Mouse (Mus musculus) urinary bladder, postnatal 10 days (tissue): ENCODE measurements around the gene Riok2.
A peak's percentile ranks its signal among the peaks of the same experiment; 100 is the strongest.
"Not testable (repeated sequence)": the region's sequence is repeated elsewhere in the genome, so short reads cannot be mapped to it uniquely, and the experiment has no call there.

Experiments used
- DNase-seq: peaks from one replicate; pipeline ENCODE4 v3.0.0; 2022; ENCODE audit warnings: low spot score

The Riok2 gene

GRCm38 (mm10) chr17:17373918-17374910 is at the start of gene Riok2:
TSS of gene Riok2 (plus strand) at chr17:17374309.
- peak; percentile 69 for DNase-seq

DNA sequence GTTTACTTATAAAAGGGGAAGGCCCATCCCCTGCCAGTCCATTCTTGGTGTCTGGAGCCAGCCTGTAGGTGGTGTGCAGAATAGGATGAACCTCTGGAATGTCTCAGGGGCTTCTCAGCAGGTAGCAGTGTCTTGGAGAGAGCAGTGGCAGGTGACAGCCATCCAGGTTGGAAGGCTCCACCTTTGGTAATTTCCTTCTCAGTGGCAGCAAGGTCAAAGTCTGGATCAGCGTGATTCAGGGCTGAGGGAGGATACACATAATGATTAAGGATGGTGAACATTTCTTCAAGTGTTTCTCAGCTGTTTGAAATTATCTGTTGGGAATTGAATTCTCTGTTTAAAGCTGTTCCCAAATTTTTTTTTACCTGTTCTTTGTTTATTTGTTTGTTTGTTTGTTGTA is 48.1 kb upstream of the Riok2 start:
- not testable (repeated sequence) for DNase-seq

- no peak for DNase-seq
These were observed 47.5 kb upstream of the Riok2 start for GRCm38 (mm10) chr17:17326636-17327035.

DNA sequence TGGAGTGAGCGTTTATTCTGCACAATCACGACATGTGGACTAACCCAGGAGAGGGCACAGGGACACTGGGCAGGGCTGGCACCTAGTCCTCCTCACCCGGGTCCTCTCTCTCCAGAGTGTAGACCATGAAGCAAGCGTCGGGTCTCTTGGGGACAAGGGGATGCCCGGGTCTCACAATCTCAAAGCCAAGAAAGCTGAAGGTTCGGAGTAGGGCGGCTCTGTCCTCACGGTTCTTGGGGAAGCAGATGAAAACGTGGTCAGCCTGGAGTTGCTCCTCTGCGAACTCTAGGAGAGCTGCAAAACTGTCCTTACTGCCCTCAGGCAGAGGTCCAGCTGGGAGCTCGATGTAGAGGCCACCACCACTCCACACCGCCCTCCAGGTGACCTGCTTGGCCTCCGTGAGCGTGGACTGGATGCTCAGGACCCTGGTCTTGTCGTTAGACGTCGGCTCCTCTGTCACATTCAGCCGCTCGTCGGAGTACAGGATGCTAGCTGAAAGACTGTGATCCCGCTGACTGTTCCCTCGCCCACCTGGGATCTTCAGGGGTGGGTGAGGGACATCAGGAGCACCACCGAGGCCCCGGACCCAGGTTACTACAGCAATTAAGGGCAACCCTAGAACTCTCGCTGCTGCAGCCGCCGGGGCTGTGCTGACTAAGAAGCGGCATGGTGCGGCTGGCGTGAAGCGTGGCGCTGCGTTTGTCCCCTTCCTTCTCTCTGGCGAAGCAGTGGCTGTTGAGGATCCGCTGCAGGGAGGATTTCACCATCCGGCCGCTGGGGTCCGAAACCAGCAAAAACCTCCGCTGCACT is 28.5 kb upstream of the Riok2 start:
- not testable (repeated sequence) for DNase-seq

DNA sequence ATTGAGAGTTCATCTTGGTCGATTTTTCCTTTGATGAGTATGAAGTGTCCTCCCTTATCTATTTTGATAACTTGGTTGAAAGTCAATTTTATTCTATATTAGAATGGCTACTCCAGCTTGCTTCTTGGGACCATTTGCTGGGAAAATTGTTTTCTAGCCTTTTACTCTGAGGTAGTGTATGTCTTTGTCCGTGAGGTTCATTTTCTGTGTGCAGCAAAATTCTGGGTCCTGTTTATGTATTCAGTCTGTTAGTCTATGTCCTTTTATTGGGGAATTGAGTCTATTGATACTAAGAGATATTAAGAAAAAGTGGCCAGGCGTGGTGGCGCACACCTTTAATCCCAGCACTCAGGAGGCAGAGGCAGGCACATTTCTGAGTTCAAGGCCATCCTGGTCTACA is 27.8 kb upstream of the Riok2 start:
- not testable (repeated sequence) for DNase-seq

DNA sequence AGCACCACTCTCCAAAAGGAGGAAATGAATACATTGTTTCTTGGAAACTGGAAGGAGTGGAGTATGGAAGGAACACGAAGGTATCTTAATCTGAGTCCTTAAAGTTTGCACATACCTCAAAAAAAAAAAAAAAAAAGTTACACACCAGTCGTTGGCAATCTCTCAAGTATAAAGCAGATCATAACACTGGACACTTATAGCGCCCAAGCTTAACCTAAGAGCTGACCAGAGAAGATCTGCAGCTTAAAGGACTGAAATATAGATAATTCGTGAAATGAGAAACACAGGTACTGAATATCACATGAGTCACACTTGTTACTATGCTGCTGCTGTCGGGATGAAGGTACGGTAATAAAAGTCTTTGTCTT is 575 bp upstream of the Riok2 start:
- DNase-seq, result no peak

- DNase-seq, result no peak
These were observed 1.5 kb downstream of the Riok2 start for GRCm38 (mm10) chr17:17375581-17375980.

DNA sequence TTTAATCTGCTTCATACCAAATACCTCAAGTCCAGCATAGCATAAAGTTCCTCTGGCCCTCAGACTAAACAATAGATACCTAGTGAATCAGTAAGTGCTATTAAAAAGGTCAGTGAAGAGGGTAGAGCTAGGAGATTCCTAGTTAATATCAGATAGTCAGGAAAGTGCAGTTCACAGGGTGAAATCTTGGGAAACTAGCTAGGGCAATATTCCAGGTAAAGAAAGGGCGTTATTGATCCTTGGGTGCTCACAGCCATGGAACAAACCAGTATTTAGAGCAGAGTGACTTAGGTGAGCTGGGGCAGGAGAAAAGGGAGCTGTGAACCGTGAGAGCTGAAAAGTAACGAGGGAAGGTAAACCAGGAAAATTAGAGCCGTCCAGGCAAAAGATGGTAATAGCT is 9.6 kb downstream of the Riok2 start:
- no peak for DNase-seq

GRCm38 (mm10) chr17:17384502-17384901 is 10.4 kb downstream of the Riok2 start:
- DNase-seq, result no peak

DNA sequence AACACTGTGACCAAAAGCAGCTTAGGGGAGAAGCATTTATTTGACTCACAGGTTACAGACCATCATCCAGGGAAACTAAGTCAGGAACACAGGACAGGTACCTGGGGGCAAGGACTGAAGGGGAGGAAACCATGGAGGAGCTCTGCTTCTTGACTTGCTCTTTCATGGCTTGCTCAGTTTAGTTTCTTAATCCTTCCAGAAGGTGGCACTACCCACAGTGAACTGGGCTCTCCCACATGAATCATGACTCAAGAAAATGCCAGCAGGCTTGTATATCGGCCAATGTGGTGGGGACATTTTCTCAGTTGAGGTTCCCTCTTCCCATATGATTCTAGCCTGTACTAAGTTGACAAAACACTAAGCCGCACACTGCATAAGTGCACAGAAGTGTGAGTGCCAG is 12.0 kb downstream of the Riok2 start:
- no peak for DNase-seq

GRCm38 (mm10) chr17:17391823-17392222 is 17.7 kb downstream of the Riok2 start:
- no peak for DNase-seq

DNA sequence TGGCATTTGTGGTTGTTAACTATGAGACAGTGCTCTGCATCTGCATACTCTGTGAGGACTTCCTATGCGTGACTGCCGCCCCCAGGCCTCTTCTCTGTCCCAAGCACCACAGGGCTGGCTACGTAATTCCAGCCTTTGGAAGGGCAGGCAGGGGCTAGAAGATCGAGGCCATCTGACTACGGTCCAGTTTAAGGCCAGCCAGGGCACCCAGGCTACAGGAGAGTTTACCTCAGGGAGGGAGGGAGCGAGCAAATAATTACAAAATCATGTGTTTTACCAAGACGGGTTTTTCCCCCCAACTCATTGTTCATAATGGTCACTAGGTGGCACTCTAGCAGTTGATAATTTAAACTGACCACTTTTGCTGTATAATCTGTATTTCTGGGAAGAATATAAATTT is 18.8 kb downstream of the Riok2 start:
- DNase-seq, result no peak

DNA sequence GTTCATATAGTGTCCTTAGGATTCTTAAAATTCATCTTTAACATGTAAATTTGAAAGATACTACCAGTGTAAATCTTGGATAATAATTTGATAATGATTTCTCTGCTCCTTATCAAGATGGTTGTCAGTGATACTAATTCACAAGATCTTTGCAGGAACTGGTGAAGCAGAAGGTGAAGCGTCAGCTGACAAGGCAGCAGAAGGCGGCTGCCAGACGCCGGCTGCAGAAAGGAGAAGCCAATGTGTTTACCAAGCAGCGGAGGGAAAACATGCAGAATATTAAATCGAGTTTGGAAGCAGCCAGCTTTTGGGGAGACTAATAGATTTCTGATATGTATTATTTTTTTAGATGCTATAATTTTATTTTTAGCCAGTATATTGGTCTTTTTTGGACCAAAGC is 19.2 kb downstream of the Riok2 start:
- no peak for DNase-seq

- DNase-seq, result no peak
These were observed 20.2 kb downstream of the Riok2 start for GRCm38 (mm10) chr17:17394336-17394735.

GRCm38 (mm10) chr17:17396869-17397268 is 22.8 kb downstream of the Riok2 start:
- no peak for DNase-seq

DNA sequence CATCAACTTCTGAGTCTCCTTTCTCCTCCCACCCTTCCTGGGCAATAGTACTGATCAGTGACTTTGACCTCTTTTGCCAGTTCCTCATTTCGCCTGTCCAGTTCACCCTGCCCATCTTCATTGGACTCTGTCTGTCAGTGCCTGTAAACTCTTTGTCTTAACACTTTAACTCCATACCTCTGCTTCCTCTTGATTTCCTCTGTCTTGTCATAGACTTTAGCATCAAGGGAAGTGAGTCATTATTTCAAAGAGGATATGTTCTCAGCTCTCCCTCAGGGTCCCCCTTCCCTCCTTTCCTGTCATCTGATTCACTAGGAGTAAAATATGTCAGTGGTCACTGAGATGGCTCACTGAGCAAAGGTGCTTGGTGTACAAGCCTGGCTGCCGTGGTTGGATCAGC is 24.6 kb downstream of the Riok2 start:
- DNase-seq, result no peak

- no peak for DNase-seq
These were observed 28.3 kb downstream of the Riok2 start, which contains the start of gene Lix1 for GRCm38 (mm10) chr17:17402222-17403004. TSS of gene Lix1 (plus strand) at chr17:17402672.

DNA sequence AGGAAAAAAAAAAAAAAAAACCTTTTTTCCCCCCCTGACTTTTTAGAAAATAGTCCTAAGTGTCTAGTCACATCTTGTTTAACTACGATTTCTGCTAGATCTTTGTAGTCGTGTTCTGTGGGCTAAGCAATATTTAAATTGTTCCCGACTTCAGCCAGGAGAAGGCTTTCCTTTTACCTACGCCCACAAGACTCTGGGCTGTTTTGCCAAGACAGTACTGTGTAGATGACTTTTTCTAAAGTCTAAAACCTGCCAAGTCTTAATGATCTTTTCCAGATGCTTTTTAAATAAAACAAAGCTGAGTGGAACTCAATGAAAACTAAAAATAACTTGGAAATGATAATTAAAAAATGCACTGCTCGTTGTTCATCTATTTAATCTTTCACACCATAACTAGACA is 28.9 kb downstream of the Riok2 start:
- DNase-seq, result no peak

GRCm38 (mm10) chr17:17403578-17404112 is 29.5 kb downstream of the Riok2 start:
- no peak for DNase-seq

- no peak for DNase-seq
These were observed 30.9 kb downstream of the Riok2 start for GRCm38 (mm10) chr17:17404811-17405544.

GRCm38 (mm10) chr17:17405606-17406005 is 31.5 kb downstream of the Riok2 start:
- no peak for DNase-seq
